Mouse (Mus musculus) erythroblast, embryonic 14.5 days (primary cell): Measurements from ENCODE around the gene Gm11492.

Experiments
- GATA1 ChIP-seq: IDR thresholded peaks from 2 replicates; pipeline ENCODE4 v1.6.1; 2012; ENCODE audit warnings: low read length, inconsistent platforms, mixed read lengths
- TAL1 ChIP-seq: IDR thresholded peaks from 3 replicates; pipeline ENCODE4 v1.6.1; 2012; ENCODE audit warnings: low read length, inconsistent platforms, mixed read lengths

GRCm38 (mm10) chr11:87595327-87595841 lies 28.9 kb downstream of the Gm11492 start:
- no peak for TF ChIP-seq GATA1
- TF ChIP-seq TAL1, result no peak
